Mouse (Mus musculus) embryonic facial prominence, embryonic 12.5 days (tissue): ENCODE data around the gene Gpr156. TPM values are rescaled to one million over a fixed set of nuclear protein-coding genes. Genes with fewer than 3 reads are reported as not detected.
"Not testable (repeated sequence)": the region's sequence is repeated elsewhere in the genome, so short reads cannot be mapped to it uniquely, and the experiment has no call there.

Experiments
- ATAC-seq: fragments of 200-750 bp; cut with Nextera tagmentation; 2 replicates; pipeline ENCODE4 v1.8.0; 2017; ENCODE audit not compliant: insufficient number of reproducible peaks, insufficient read depth, low FRiP score, low TSS enrichment
- H3K27ac ChIP-seq: fragments of 300-500 bp; sonication (generic); 2 replicates; pipeline ENCODE4 v1.5.1; 2016; ENCODE audit warnings: mild to moderate bottlenecking
- H3K27me3 ChIP-seq: fragments of 300-500 bp; sonication (generic); 2 replicates; pipeline ENCODE4 v1.6.1; 2016; ENCODE audit warnings: mild to moderate bottlenecking, moderate library complexity
- H3K36me3 ChIP-seq: fragments of 300-500 bp; sonication (generic); 2 replicates; pipeline ENCODE4 v1.6.1; 2016; ENCODE audit warnings: mild to moderate bottlenecking
- H3K4me1 ChIP-seq: fragments of 300-500 bp; sonication (generic); 2 replicates; pipeline ENCODE4 v1.6.1; 2016
- H3K4me2 ChIP-seq: fragments of 300-500 bp; sonication (generic); replicated peaks from 2 replicates; pipeline ENCODE4 v1.6.1; 2016; ENCODE audit warnings: mild to moderate bottlenecking, moderate library complexity
- H3K4me3 ChIP-seq: fragments of 300-500 bp; sonication (generic); 2 replicates; pipeline ENCODE4 v1.5.1; 2016; ENCODE audit warnings: mild to moderate bottlenecking
- H3K9ac ChIP-seq: fragments of 300-500 bp; sonication (generic); 2 replicates; pipeline ENCODE4 v1.6.1; 2016; ENCODE audit warnings: mild to moderate bottlenecking, moderate library complexity
- H3K9me3 ChIP-seq: fragments of 300-500 bp; sonication (generic); 2 replicates; pipeline ENCODE4 v1.6.1; 2016; ENCODE audit warnings: mild to moderate bottlenecking, moderate library complexity
- WGBS: fragments of 180-500 bp; shearing (Covaris S2); methylation state at CpG from one replicate; pipeline ENCODE4 v1.1.7; 2016; 5-methylcytosine and 5-hydroxymethylcytosine counted together
- polyA plus RNA-seq: library from polyadenylated mRNA; unstranded; fragments of >200 nt; fragmentation: Nextera tagmentation; extraction: Ambion mirVana; gene quantifications from 2 replicates; pipeline ENCODE4 v1.2.1, GENCODE M21; 2016

The Gpr156 gene
- polyA plus RNA-seq, 1 experiment from 2014 or later = 1.5 TPM

GRCm38 (mm10) chr16:37947160-37947559, 30.9 kb downstream of the Gpr156 start:
- no peak overlapping the region for H3K4me3 ChIP-seq
- H3K9me3 ChIP-seq = no peaks in the 10 kb centered on the region
- H3K36me3 ChIP-seq = no peaks in the 10 kb centered on the region
- H3K9ac ChIP-seq = no peak overlapping the region
- WGBS = 41% methylated on average over 5 of the region's 5 CpGs
- no peak overlapping the region for H3K27ac ChIP-seq
- H3K4me1 ChIP-seq = 0 out of 2 replicates have a peak, but pooled peaks cover 8% of the 10 kb centered on the region
- ATAC-seq = no peak
- no peak overlapping the region for H3K4me2 ChIP-seq
- no peaks in the 10 kb centered on the region for H3K27me3 ChIP-seq

GRCm38 (mm10) chr16:37948365-37948764, 32.1 kb downstream of the Gpr156 start:
- no peak overlapping the region for H3K4me2 ChIP-seq
- no peaks in the 10 kb centered on the region for H3K36me3 ChIP-seq
- ATAC-seq = no peak
- no peak overlapping the region for H3K4me3 ChIP-seq
- 0 out of 2 replicates have a peak, but pooled peaks cover 5% of the 10 kb centered on the region for H3K4me1 ChIP-seq
- H3K27ac ChIP-seq = no peak overlapping the region
- no peaks in the 10 kb centered on the region for H3K27me3 ChIP-seq
- WGBS = 90% methylated on average over 4 of the region's 4 CpGs
- no peak overlapping the region for H3K9ac ChIP-seq
- H3K9me3 ChIP-seq = no peaks in the 10 kb centered on the region

- Histone ChIP-seq H3K4me3 (no peak overlapping the region), H3K27ac (no peak overlapping the region), H3K4me2 (no peak overlapping the region), H3K4me1 (0 out of 2 replicates have a peak, but pooled peaks cover 8% of the 10 kb centered on the region), H3K36me3 (no peaks in the 10 kb centered on the region), H3K9me3 (no peaks in the 10 kb centered on the region), H3K9ac (no peak overlapping the region), H3K27me3 (no peaks in the 10 kb centered on the region)
- no peak for ATAC-seq
Observed at GRCm38 (mm10) chr16:37951171-37951570, 34.9 kb downstream of the Gpr156 start.

GRCm38 (mm10) chr16:37953186-37953585, 36.9 kb downstream of the Gpr156 start:
- no peak overlapping the region for H3K4me2 ChIP-seq
- ATAC-seq = no peak

GRCm38 (mm10) chr16:37953991-37954942, 38.0 kb downstream of the Gpr156 start:
- no peaks in the 10 kb centered on the region for H3K36me3 ChIP-seq

More at GRCm38 (mm10) chr16:37953186-37953585, 36.9 kb downstream of the Gpr156 start:
- 66% methylated on average over 4 of the region's 4 CpGs for WGBS
- H3K36me3 ChIP-seq = no peaks in the 10 kb centered on the region
- H3K9me3 ChIP-seq = no peaks in the 10 kb centered on the region
- H3K4me1 ChIP-seq = 0 out of 2 replicates have a peak, but pooled peaks cover 8% of the 10 kb centered on the region
- H3K27ac ChIP-seq = no peak overlapping the region
- H3K9ac ChIP-seq = no peak overlapping the region
- no peaks in the 10 kb centered on the region for H3K27me3 ChIP-seq
- H3K4me3 ChIP-seq = no peak overlapping the region

GRCm38 (mm10) chr16:37955336-37955917, 39.1 kb downstream of the Gpr156 start:
- H3K36me3 ChIP-seq = no peaks in the 10 kb centered on the region

More at GRCm38 (mm10) chr16:37953991-37954942, 38.0 kb downstream of the Gpr156 start:
- H3K27ac ChIP-seq = no peak overlapping the region
- H3K4me2 ChIP-seq = no peak overlapping the region
- H3K4me3 ChIP-seq = no peak overlapping the region
- no peaks in the 10 kb centered on the region for H3K27me3 ChIP-seq
- ATAC-seq = no peak
- 0 out of 2 replicates have a peak, but pooled peaks cover 8% of the 10 kb centered on the region for H3K4me1 ChIP-seq
- no peaks in the 10 kb centered on the region for H3K9me3 ChIP-seq
- H3K9ac ChIP-seq = no peak overlapping the region
- 78% methylated on average over 12 of the region's 12 CpGs for WGBS

DNA sequence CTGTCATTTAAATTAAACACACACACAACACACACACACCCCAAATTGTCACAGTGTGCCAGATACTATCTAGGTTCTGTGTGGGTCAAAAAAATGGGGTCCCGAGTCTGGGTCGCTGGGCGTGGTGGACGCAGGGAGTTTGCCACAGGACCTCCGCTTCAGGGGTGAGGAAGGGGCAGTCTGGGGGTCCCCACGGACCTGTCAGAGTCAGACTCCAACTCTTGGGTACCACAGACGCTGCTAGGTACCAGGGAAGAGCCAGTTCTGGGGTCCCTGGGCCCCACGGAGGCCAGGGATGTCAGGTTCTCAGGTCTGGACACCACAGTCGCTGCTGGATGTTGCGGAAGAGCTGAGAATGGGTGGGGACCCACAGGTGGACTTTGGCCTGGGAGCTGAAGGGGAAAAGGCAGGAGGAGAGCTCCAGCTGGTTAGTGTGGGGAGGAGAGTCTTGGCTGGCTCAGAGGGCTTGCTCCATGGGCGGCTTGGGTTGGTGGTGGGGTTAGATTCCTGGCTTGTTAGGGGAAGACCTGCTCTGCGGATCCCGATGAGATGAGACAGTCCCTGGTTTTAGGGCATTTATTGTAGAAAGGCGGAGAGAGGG, 39.9 kb downstream of the Gpr156 start:
- Histone ChIP-seq H3K4me1 (0 out of 2 replicates have a peak, but pooled peaks cover 8% of the 10 kb centered on the region), H3K27me3 (no peaks in the 10 kb centered on the region), H3K9me3 (no peaks in the 10 kb centered on the region), H3K9ac (no peak overlapping the region), H3K4me3 (no peak overlapping the region), H3K4me2 (no peak overlapping the region), H3K27ac (no peak overlapping the region), H3K36me3 (no peaks in the 10 kb centered on the region)
- ATAC-seq = no peak
- 85% methylated on average over 14 of the region's 14 CpGs for WGBS

More at GRCm38 (mm10) chr16:37955336-37955917, 39.1 kb downstream of the Gpr156 start:
- Histone ChIP-seq H3K27me3 (no peaks in the 10 kb centered on the region), H3K4me3 (no peak overlapping the region), H3K27ac (no peak overlapping the region; the same call in 1 of the 2 replicates), H3K4me2 (no peak overlapping the region), H3K4me1 (0 out of 2 replicates have a peak, but pooled peaks cover 8% of the 10 kb centered on the region), H3K9ac (no peak overlapping the region), H3K9me3 (no peaks in the 10 kb centered on the region)
- 62% methylated on average over 13 of the region's 13 CpGs for WGBS
- no peak for ATAC-seq

- Histone ChIP-seq H3K27ac (no peak overlapping the region), H3K27me3 (no peaks in the 10 kb centered on the region), H3K4me2 (no peak overlapping the region), H3K4me1 (0 out of 2 replicates have a peak, but pooled peaks cover 8% of the 10 kb centered on the region), H3K9ac (no peak overlapping the region), H3K9me3 (no peaks in the 10 kb centered on the region), H3K4me3 (no peak overlapping the region), H3K36me3 (no peaks in the 10 kb centered on the region)
- WGBS = 41% methylated on average over 4 of the region's 4 CpGs
- no peak for ATAC-seq
Observed at GRCm38 (mm10) chr16:37956751-37957150, 40.5 kb downstream of the Gpr156 start.

DNA sequence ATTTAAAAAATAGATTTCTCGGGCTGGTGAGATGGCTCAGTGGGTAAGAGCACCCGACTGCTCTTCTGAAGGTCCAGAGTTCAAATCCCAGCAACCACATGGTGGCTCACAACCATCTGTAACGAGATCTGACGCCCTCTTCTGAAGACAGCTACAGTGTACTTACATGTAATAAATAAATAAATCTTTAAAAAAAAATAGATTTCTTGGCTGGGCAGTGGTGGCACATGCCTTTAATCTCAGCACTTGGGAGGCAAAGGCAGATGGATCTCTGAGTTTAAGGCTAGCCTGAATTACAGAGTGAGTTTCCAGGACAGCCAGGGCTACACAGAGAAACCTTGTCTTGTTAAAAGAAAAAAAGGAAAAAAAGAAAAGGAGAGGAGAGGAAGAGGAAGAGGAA, 46.4 kb downstream of the Gpr156 start:
- H3K4me2 ChIP-seq, H3K9ac ChIP-seq, H3K27me3 ChIP-seq, ATAC-seq, H3K36me3 ChIP-seq, H3K4me3 ChIP-seq, H3K27ac ChIP-seq, H3K9me3 ChIP-seq: not testable (repeated sequence)
- H3K4me1 ChIP-seq = peaks cover 19% of the 10 kb centered on the region
- WGBS = 78% methylated on average over 4 of the region's 4 CpGs

DNA sequence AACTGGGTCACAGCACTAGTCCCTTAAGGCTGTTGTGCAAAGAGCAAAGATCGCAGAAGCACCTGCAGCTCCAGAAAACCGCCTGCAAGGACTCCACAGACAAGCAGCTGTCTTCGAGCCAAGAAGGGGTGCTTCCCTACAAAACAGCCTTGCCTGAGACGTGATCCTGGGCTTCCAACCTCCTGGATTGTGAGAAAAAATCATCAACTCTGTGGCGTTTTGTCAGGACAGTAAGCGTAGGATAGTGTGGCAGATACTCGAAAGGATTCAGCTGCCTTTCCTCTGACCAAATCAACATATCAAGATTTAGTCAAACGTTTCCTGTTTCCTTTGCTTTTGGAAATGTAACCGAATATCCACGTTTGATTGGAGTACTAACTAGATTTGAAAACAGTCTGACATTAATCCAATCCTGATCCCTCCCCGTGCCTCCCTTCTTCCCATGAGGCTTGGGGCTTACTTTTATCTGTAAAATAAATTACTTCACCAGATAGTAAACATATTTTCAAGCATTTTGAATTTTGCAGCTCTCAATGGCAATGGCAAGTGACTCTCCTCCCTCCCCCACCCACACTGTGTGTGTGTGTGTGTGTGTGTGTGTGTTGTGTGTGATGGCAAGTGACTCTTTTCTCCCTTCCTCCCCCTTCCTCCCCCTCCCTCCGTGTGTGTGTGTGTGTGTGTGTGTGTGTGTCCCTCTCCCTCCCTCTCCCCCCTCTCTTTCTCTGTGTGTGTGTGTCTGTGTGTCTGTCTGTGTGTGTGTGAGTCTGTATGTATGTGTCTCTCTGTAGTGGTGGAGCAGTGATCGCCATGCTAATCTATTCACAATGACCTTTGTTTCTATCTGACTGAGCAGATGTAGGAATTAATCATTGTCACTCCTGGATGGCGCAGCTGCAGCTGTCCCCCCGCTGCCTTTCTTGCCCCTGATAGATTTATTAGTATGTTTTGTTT, 47.3 kb downstream of the Gpr156 start:
- peak; percentile 61 for ATAC-seq
- H3K27me3 ChIP-seq = no peaks in the 10 kb centered on the region
- H3K4me3 ChIP-seq = no peak overlapping the region
- no peaks in the 10 kb centered on the region for H3K9me3 ChIP-seq
- WGBS = 20% methylated on average over 14 of the region's 15 CpGs
- H3K4me2 ChIP-seq = peak overlapping the region; percentile 24
- peak overlapping the region; percentile 68 for H3K27ac ChIP-seq
- H3K4me1 ChIP-seq = peaks cover 19% of the 10 kb centered on the region
- no peaks in the 10 kb centered on the region for H3K36me3 ChIP-seq
- H3K9ac ChIP-seq = no peak overlapping the region
